Mouse (Mus musculus) CH12.LX (cell line): ENCODE measurements around the gene Emc7. TPM values are rescaled to one million over a fixed set of nuclear protein-coding genes. Genes with fewer than 3 reads are reported as not detected.

ENCODE experiments used
- DNase-seq: peaks from one replicate; pipeline ENCODE4 v3.0.0-alpha.2; 2013; ENCODE audit errors: extremely low read depth
- H3K27ac ChIP-seq: 2 replicates; pipeline ENCODE4 v1.5.1; 2012; ENCODE audit warnings: low read depth, mild to moderate bottlenecking, control low read depth, moderate library complexity; ENCODE audit not compliant: insufficient read depth
- H3K27me3 ChIP-seq: replicated peaks from 2 replicates; pipeline ENCODE3; 2012; ENCODE audit warnings: inconsistent platforms
- H3K36me3 ChIP-seq, 2 experiments: replicated peaks in 1 of 2; 2 replicates each; pipeline versions ENCODE3 to v1.6.1; 2012; ENCODE audit warnings: inconsistent platforms in 1 of 2, low read length in 1 of 2, mild to moderate bottlenecking in 1 of 2, mixed read lengths in 1 of 2, moderate library complexity in 1 of 2; ENCODE audit not compliant: control insufficient read depth in 1 of 2, insufficient read depth in 1 of 2
- H3K4me1 ChIP-seq, 2 experiments: 2 replicates each; pipeline ENCODE4 v1.6.1; 2012; ENCODE audit warnings: inconsistent platforms in 1 of 2, moderate library complexity in 1 of 2; ENCODE audit not compliant: insufficient read depth in 2 of 2, control insufficient read depth in 1 of 2
- H3K4me2 ChIP-seq: 2 replicates; pipeline ENCODE4 v1.6.1; 2012; ENCODE audit warnings: low read depth, mild to moderate bottlenecking, control low read depth; ENCODE audit not compliant: poor library complexity, insufficient read depth, severe bottlenecking
- H3K4me3 ChIP-seq, 3 experiments: fragments of 150-350 bp in 1 of 3; sonication (generic) in 1 of 3; replicated peaks in 1 of 3; 2 replicates each; pipeline versions ENCODE3 to v1.5.1; 2011 to 2012; ENCODE audit warnings: low read depth in 2 of 3, low read length in 2 of 3, mild to moderate bottlenecking in 2 of 3, moderate library complexity in 2 of 3, control low read depth in 1 of 3, improper control_type of control experiment in 1 of 3, inconsistent platforms in 1 of 3, mixed read lengths in 1 of 3; ENCODE audit not compliant: poor library complexity in 1 of 3
- H3K79me2 ChIP-seq: replicated peaks from 2 replicates; pipeline ENCODE4 v1.6.1; 2012; ENCODE audit warnings: mild to moderate bottlenecking, moderate library complexity; ENCODE audit not compliant: control insufficient read depth, poor library complexity, insufficient read depth, severe bottlenecking; ENCODE audit errors: extremely low read depth
- H3K9ac ChIP-seq: 2 replicates; pipeline ENCODE4 v1.6.1; 2012; ENCODE audit warnings: low read depth, mild to moderate bottlenecking, control low read depth, moderate library complexity; ENCODE audit not compliant: insufficient read depth
- H3K9me3 ChIP-seq: replicated peaks from 2 replicates; pipeline ENCODE3; 2012; ENCODE audit warnings: low read length, inconsistent platforms, mixed read lengths
- BHLHE40 ChIP-seq: IDR thresholded peaks from 2 replicates; pipeline ENCODE4 v1.6.1; 2011; ENCODE audit warnings: mild to moderate bottlenecking, low read depth, low read length, improper control_type of control experiment
- CHD1 ChIP-seq: IDR thresholded peaks from 2 replicates; pipeline ENCODE4 v1.6.1; 2012; ENCODE audit warnings: low read depth, low read length, improper control_type of control experiment, inconsistent platforms
- CHD2 ChIP-seq: IDR thresholded peaks from 2 replicates; pipeline ENCODE4 v1.6.1; 2011; ENCODE audit warnings: low read length, improper control_type of control experiment
- JUN ChIP-seq: IDR thresholded peaks from 2 replicates; pipeline ENCODE4 v1.6.1; 2011; ENCODE audit warnings: low read depth, mild to moderate bottlenecking, low read length, improper control_type of control experiment, moderate library complexity; ENCODE audit not compliant: insufficient read depth
- JUND ChIP-seq: conservative IDR thresholded peaks from 2 replicates; pipeline ENCODE4 v1.6.1; 2011; ENCODE audit warnings: low read depth, low read length, improper control_type of control experiment
- MAFK ChIP-seq: IDR thresholded peaks from 2 replicates; pipeline ENCODE4 v1.6.1; 2011; ENCODE audit warnings: low read length, improper control_type of control experiment; ENCODE audit not compliant: insufficient replicate concordance
- MAZ ChIP-seq: IDR thresholded peaks from 2 replicates; pipeline ENCODE4 v1.6.1; 2012; ENCODE audit warnings: low read depth, mild to moderate bottlenecking, inconsistent platforms, low read length, improper control_type of control experiment, moderate library complexity
- PAX5 ChIP-seq: IDR thresholded peaks from 2 replicates; pipeline ENCODE4 v1.6.1; 2012; ENCODE audit warnings: low read length, inconsistent platforms, mixed read lengths
- USF1 ChIP-seq: IDR thresholded peaks from 2 replicates; pipeline ENCODE4 v1.6.1; 2014; ENCODE audit warnings: low read depth, mild to moderate bottlenecking, inconsistent platforms, low read length, improper control_type of control experiment
- ZC3H11A ChIP-seq: IDR thresholded peaks from 2 replicates; pipeline ENCODE4 v1.6.1; 2012; ENCODE audit warnings: low read depth, mild to moderate bottlenecking, inconsistent platforms, low read length, improper control_type of control experiment
- ZKSCAN1 ChIP-seq: IDR thresholded peaks from 2 replicates; pipeline ENCODE4 v1.6.1; 2012; ENCODE audit warnings: low read depth, inconsistent platforms, low read length, improper control_type of control experiment, borderline replicate concordance
- ZMIZ1 ChIP-seq: IDR thresholded peaks from 2 replicates; pipeline ENCODE4 v1.6.1; 2012; ENCODE audit warnings: low read depth, mild to moderate bottlenecking, inconsistent platforms, low read length, improper control_type of control experiment
- dilution Hi-C: fragments of 300-500 bp; cut with MboI; formaldehyde crosslinking; loops from 2 replicates; pipeline ENCODE4 v1.14.3; 2020; ENCODE audit warnings: low sequenced_read_pairs; ENCODE audit not compliant: extremely low pct_unique_long_range_greater_than_20kb, extremely low pct_ligation_motif_present
- in situ Hi-C: fragments of 300-500 bp; cut with MboI; formaldehyde crosslinking; loops from 3 replicates; pipeline ENCODE4 v1.14.3; 2019; ENCODE audit warnings: low sequenced_read_pairs, low pct_ligation_motif_present, low pct_unique_long_range_greater_than_20kb, mixed read lengths
- polyA plus RNA-seq: library from polyadenylated mRNA; unstranded; fragments of >175 nt; gene quantifications from 2 replicates; pipeline ENCODE4 v1.2.1, GENCODE M21; 2012; ENCODE audit warnings: low read depth; ENCODE audit not compliant: insufficient read length
- total RNA-seq, 2 experiments: library from RNA; depleted of rRNA; stranded (reverse); fragments of 300-350 nt in 1 of 2; fragments of >200 nt in 1 of 2; gene quantifications; 2 replicates each; pipeline ENCODE4 v1.2.3; 2012 to 2014

Emc7 gene
- total and polyA plus RNA-seq, 3 experiments: 16.5 to 26.6 (median 25.6) TPM

DNA sequence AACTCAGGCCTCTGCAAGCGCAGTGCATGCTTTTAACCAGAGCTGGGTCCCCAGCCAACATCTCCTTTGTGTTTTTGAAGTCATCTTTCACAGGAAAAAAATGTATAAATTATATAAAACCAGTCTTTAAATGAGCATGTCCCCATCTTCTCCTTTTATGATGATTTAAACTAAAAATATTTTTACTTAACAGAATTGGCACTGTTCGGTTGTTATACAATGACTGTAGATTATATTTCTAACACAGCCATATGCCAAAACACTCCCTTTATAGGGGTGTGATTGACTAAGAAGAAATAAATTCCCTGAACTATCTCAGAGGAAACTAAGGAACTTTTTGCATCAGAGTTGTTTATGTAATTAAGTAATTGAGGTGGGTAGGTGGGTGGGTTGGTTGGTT, 22.3 kb upstream of the Emc7 start:
- no peaks in the 10 kb centered on the region for H3K79me2 ChIP-seq
- H3K9ac ChIP-seq: no peak overlapping the region
- H3K27ac ChIP-seq: no peak overlapping the region
- in situ Hi-C loops (no loop called here), dilution Hi-C loops (no loop called here)
- H3K36me3 ChIP-seq: no peaks in the 10 kb centered on the region
- H3K9me3 ChIP-seq: no peaks in the 10 kb centered on the region
- no peak overlapping the region for H3K4me3 ChIP-seq
- peaks cover 0 to 18% of the 10 kb centered on the region in 2 experiments; a peak in 2 of 4 replicates for H3K4me1 ChIP-seq
- no peaks in the 10 kb centered on the region for H3K27me3 ChIP-seq
- no peak overlapping the region for H3K4me2 ChIP-seq
- TF ChIP-seq CHD2: no peak
- TF ChIP-seq JUN: no peak
- TF ChIP-seq ZC3H11A: no peak
- no peak for DNase-seq

DNA sequence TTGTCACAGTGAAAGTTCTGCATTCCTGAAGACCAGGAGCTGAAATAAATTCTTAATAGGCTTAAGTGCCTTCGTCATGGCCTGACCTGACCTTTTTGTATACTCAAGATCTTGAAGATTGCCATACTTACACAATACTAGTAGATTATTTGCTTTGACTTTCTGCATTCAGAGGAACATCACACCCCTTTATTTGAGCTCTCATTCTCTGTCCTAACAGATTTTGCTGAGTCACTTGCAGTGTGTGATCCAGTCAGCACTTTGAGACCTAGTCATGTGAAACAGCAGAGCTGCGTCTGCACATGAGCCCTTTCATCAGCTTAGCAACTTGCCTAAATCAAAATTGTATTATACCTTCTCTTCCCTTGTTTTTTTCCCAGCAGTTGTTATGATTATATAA, 21.4 kb upstream of the Emc7 start:
- Histone ChIP-seq H3K79me2 (no peaks in the 10 kb centered on the region), H3K27ac (no peak overlapping the region), H3K4me2 (no peak overlapping the region), H3K27me3 (no peaks in the 10 kb centered on the region), H3K4me3 (no peak overlapping the region), H3K9ac (no peak overlapping the region), H3K4me1 (peaks cover 2 to 26% of the 10 kb centered on the region in 2 experiments; a peak in 2 of 4 replicates), H3K36me3 (no peaks in the 10 kb centered on the region), H3K9me3 (no peaks in the 10 kb centered on the region)
- dilution Hi-C loops (no loop called here), in situ Hi-C loops (no loop called here)
- DNase-seq: peak; percentile 40
- no peak for TF ChIP-seq USF1
- TF ChIP-seq MAZ: no peak
- TF ChIP-seq CHD1: no peak
- no peak for TF ChIP-seq ZC3H11A
- no peak for TF ChIP-seq CHD2
- no peak for TF ChIP-seq PAX5
- TF ChIP-seq MAFK: peak; percentile 84
- TF ChIP-seq ZMIZ1: no peak
- no peak for TF ChIP-seq ZKSCAN1
- TF ChIP-seq, all 38 proteins: peak for 1

DNA sequence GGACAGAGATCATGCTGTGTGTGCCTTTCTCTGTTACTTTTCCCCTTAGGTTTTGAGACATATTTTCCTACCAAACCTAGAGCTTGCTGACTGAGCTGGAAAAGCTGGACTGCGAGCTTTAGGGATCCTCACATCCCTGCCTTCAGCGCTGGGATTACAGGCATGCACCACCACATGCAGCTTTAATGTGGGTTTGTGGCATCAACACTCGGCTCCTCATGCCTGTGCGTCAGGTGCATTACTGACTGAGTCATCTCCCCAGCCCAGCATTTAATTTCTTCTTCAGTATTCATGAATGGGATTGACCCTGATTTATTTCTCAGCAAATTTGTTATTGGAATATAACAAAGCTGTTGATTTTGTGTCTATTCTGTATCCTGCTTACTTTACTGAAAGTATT, 18.5 kb upstream of the Emc7 start:
- no peak for TF ChIP-seq BHLHE40
- no peak for TF ChIP-seq JUND
- TF ChIP-seq, all 38 proteins: peak for 0
- dilution Hi-C loops (no loop called here), in situ Hi-C loops (no loop called here)
- H3K79me2 ChIP-seq: no peaks in the 10 kb centered on the region
- H3K9me3 ChIP-seq: no peaks in the 10 kb centered on the region
- no peaks in the 10 kb centered on the region for H3K27me3 ChIP-seq
- H3K27ac ChIP-seq: no peak overlapping the region
- H3K4me2 ChIP-seq: no peak overlapping the region
- H3K9ac ChIP-seq: no peak overlapping the region
- no peak for DNase-seq
- H3K36me3 ChIP-seq: no peaks in the 10 kb centered on the region
- H3K4me1 ChIP-seq: peaks cover 2 to 29% of the 10 kb centered on the region in 2 experiments; a peak in 2 of 4 replicates
- H3K4me3 ChIP-seq: no peak overlapping the region
